Mouse (Mus musculus) lung, adult 2 months (tissue): Measurements from ENCODE around the gene Gm31371.
"Not testable (repeated sequence)": the region's sequence is repeated elsewhere in the genome, so short reads cannot be mapped to it uniquely, and the experiment has no call there.

Experiments
- CTCF ChIP-seq: fragments of 200-500 bp; IDR thresholded peaks from 2 replicates; pipeline ENCODE4 v1.5.1; 2011; ENCODE audit warnings: mild to moderate bottlenecking, low read length, control low read depth; ENCODE audit not compliant: insufficient read depth
- POLR2A ChIP-seq: fragments of 200-500 bp; IDR thresholded peaks from 2 replicates; pipeline ENCODE4 v1.6.1; 2011; ENCODE audit warnings: low read depth, mild to moderate bottlenecking, control low read depth, low read length, borderline replicate concordance; ENCODE audit errors: extremely low read depth

GRCm38 (mm10) chr8:19975237-19975636 is 72.0 kb downstream of the Gm31371 start:
- not testable (repeated sequence) for TF ChIP-seq POLR2A, CTCF
